Mouse (Mus musculus) intestine, embryonic 16.5 days (tissue): ENCODE measurements around the gene Unc13d. TPM values are rescaled to one million over a fixed set of nuclear protein-coding genes. Genes with fewer than 3 reads are reported as not detected.
"Not testable (repeated sequence)": the region's sequence is repeated elsewhere in the genome, so short reads cannot be mapped to it uniquely, and the experiment has no call there.

Experiments used
- ATAC-seq: fragments of 200-750 bp; cut with Nextera tagmentation; 2 replicates; pipeline ENCODE4 v1.8.0; 2017; ENCODE audit warnings: moderate TSS enrichment, moderate library complexity
- H3K27ac ChIP-seq: fragments of 300-500 bp; sonication (generic); 2 replicates; pipeline ENCODE4 v1.5.1; 2014; ENCODE audit warnings: mild to moderate bottlenecking, low read length
- H3K27me3 ChIP-seq: fragments of 300-500 bp; sonication (generic); replicated peaks from 2 replicates; pipeline ENCODE4 v1.6.1; 2014; ENCODE audit warnings: low read length, control low read depth, mixed read lengths; ENCODE audit not compliant: control insufficient read depth, insufficient read depth
- H3K36me3 ChIP-seq: fragments of 300-500 bp; sonication (generic); 2 replicates; pipeline ENCODE4 v1.6.1; 2014; ENCODE audit warnings: low read length, control low read depth; ENCODE audit not compliant: control insufficient read depth, insufficient read depth
- H3K4me1 ChIP-seq: fragments of 300-500 bp; sonication (generic); 2 replicates; pipeline ENCODE4 v1.6.1; 2014; ENCODE audit warnings: low read length, control low read depth, mixed read lengths; ENCODE audit not compliant: control insufficient read depth, insufficient read depth
- H3K4me2 ChIP-seq: fragments of 300-500 bp; sonication (generic); 2 replicates; pipeline ENCODE4 v1.6.1; 2014; ENCODE audit warnings: low read depth, low read length, control low read depth
- H3K4me3 ChIP-seq: fragments of 300-500 bp; sonication (generic); 2 replicates; pipeline ENCODE4 v1.5.1; 2014; ENCODE audit warnings: mild to moderate bottlenecking, low read length
- H3K9ac ChIP-seq: fragments of 300-500 bp; sonication (generic); 2 replicates; pipeline ENCODE4 v1.6.1; 2014; ENCODE audit warnings: low read depth, low read length
- H3K9me3 ChIP-seq: fragments of 300-500 bp; sonication (generic); 2 replicates; pipeline ENCODE4 v1.6.1; 2016; ENCODE audit warnings: low read length, control low read depth; ENCODE audit not compliant: control insufficient read depth
- WGBS: fragments of 180-500 bp; shearing (Covaris S2); extraction: QIAGEN DNeasy Blood & Tissue Kit; methylation state at CpG from one replicate; pipeline ENCODE4 v1.1.7; 2014; 5-methylcytosine and 5-hydroxymethylcytosine counted together
- polyA plus RNA-seq: library from polyadenylated mRNA; unstranded; fragments of >200 nt; fragmentation: Nextera tagmentation; extraction: Ambion mirVana; gene quantifications from 2 replicates; pipeline ENCODE4 v1.2.1, GENCODE M21; 2015

Gene Unc13d
- polyA plus RNA-seq, 1 experiment from 2014 or later, result 7.5 TPM

DNA sequence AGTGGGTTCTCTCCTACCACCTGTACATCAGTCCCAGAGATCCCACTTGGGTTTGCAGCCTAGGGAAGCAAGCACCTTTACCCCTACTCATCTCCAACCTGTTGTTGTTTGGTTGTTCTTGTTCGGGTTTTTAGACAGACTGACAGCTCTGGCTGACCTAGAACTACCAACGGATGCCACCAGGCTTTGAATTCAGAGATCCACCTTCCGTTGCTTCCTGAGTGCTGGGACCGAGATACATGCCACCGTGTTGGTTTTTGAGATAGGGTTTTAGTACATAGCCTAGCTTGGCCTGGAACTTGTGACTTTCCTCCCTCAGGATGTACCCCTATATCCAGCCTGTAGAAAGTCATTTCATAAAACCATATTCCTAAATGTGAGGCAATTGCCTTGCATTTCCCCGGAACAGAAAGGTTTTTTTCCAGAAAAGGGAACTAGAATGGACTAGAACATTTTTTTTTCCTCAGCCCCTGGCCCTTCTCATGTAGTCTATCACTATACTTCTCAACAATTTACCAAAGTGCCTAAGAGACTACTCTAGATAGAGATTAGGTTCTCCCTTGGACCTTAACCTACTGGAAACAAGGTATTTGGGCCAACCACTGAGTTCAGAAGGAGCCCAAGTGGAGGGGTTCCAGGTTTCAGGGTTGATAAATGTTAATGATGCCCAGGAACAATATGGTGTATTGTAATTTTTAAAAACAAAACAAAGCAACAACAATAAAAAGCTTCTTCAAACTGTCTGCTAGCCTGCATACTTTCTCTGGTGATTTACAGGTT lies 48.5 kb downstream of the Unc13d start:
- H3K36me3 ChIP-seq, result no peaks in the 10 kb centered on the region
- 80% methylated on average over 6 of the region's 6 CpGs for WGBS
- no peaks in the 10 kb centered on the region for H3K9me3 ChIP-seq
- peak overlapping the region; percentile 69 for H3K4me3 ChIP-seq
- H3K27ac ChIP-seq, result no peak overlapping the region; the same call in 1 of the 2 replicates
- no peaks in the 10 kb centered on the region for H3K27me3 ChIP-seq
- peaks cover 9% of the 10 kb centered on the region for H3K4me1 ChIP-seq
- ATAC-seq, result no peak
- peak overlapping the region; percentile 72 for H3K9ac ChIP-seq
- peak overlapping the region; percentile 69 for H3K4me2 ChIP-seq

DNA sequence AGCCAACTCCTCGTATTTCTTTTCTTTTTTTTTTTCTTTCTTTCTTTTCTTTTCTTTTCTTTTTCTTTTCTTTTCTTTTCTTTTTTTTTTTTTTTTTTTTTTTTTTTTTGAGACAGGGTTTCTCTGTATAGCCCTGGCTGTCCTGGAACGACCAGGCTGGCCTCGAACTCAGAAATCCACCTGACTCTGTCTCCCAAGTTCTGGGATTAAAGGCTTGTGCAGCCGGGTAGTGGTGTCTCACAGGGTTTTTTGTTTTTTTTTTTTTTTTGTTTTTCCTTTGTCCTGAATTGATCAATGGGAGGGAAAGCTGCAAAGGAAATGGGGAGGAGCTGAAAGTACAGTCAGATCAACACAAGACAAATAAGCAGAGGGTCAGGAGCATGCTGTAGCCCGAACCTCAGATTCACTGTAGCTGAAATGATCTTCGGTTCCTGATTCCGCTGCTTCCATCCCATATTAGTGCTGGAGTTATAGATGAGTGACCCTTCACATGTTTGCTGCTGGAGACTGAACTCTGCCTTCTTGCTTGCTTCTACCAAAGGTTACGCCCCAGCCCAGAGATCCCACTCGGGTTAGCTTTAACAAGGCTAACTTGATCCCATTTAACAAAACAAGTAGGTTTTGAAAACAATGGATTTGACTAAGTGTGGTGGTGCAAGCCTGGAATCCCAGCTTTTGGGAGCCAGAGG lies 49.4 kb downstream of the Unc13d start:
- 83% methylated on average over 9 of the region's 9 CpGs for WGBS

DNA sequence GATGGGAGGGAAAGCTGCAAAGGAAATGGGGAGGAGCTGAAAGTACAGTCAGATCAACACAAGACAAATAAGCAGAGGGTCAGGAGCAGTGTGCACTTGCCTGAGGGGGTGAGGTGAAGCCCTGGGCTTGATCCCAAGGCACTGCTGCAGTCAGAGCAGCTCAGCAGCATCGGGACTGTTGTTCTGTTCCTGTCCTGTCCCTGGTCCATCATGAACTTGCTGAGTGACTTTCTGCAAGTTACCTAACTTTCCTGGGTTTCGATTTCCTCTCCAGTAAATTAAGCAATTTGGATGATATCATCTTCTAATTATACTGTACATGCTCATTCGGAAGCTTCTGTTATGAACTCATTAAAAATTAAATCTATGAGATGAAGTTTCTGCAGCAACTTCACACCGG lies 50.0 kb downstream of the Unc13d start, which contains the start of gene H3f3b:
Gene H3f3b (minus strand): TSS at position 207 of the 400 bp plus-strand sequence.
- H3K27me3 ChIP-seq, result no peaks in the 10 kb centered on the region
- H3K36me3 ChIP-seq, result no peaks in the 10 kb centered on the region
- H3K9ac ChIP-seq, result no peak within 1 kb of the TSS
- WGBS, result 80% methylated on average over 4 of the region's 4 CpGs
- ATAC-seq, result no peak
- no peaks in the 10 kb centered on the region for H3K9me3 ChIP-seq
- H3K4me2 ChIP-seq, result no peak within 1 kb of the TSS
- no peak within 1 kb of the TSS for H3K27ac ChIP-seq
- no peak within 1 kb of the TSS for H3K4me3 ChIP-seq
- H3K4me1 ChIP-seq, result peaks cover 8% of the 10 kb centered on the region

More for the DNA sequence above, 49.4 kb downstream of the Unc13d start:
- Histone ChIP-seq H3K4me2 (no peak overlapping the region), H3K9me3 (no peaks in the 10 kb centered on the region), H3K4me3 (no peak overlapping the region), H3K27me3 (no peaks in the 10 kb centered on the region), H3K36me3 (no peaks in the 10 kb centered on the region), H3K27ac (no peak overlapping the region), H3K4me1 (peaks cover 9% of the 10 kb centered on the region), H3K9ac (no peak overlapping the region)
- no peak for ATAC-seq

DNA sequence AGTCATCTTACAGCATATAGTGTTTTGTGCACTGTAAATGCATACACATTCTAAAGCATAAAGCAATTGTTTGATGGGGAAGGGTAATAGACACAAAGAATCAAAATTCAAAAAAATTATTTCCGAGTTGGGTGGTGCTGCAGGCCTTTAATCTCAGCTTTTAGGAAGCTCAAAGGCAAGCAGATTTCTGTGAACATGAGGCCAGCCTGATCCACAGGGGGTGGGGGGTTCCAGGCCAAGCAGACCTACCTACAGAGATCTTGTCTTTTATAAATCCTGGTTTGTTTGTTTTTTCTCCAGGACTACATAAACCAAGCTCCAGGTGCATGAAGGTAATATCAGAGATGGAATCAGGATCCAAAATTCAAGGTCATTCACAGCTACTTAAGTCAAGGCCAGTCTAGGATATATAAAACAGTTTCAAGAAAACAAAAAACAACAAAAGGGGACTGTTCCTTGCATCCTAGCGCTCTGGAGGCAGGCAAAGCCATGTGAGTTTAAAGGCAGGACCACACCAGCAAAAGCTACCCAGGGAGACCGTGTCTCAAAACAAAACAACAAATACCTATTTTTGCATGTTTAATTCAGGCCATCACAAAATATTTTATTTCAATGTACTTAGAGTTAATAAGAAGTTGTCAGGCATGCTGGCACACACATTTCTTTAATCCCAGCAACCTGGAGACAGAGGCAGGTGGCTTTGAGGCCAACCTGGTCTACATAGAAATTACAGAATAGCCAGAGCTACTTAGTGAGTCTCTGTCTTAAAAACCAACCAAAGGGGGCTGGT lies 52.5 kb downstream of the Unc13d start:
- H3K4me3 ChIP-seq, result no peak overlapping the region
- no peak overlapping the region for H3K27ac ChIP-seq
- 91% methylated on average over 3 of the region's 3 CpGs for WGBS
- H3K4me2 ChIP-seq, result no peak overlapping the region
- H3K9ac ChIP-seq, result no peak overlapping the region
- H3K9me3 ChIP-seq, result no peaks in the 10 kb centered on the region
- H3K36me3 ChIP-seq, result no peaks in the 10 kb centered on the region
- no peaks in the 10 kb centered on the region for H3K4me1 ChIP-seq
- H3K27me3 ChIP-seq, result no peaks in the 10 kb centered on the region
- no peak for ATAC-seq

DNA sequence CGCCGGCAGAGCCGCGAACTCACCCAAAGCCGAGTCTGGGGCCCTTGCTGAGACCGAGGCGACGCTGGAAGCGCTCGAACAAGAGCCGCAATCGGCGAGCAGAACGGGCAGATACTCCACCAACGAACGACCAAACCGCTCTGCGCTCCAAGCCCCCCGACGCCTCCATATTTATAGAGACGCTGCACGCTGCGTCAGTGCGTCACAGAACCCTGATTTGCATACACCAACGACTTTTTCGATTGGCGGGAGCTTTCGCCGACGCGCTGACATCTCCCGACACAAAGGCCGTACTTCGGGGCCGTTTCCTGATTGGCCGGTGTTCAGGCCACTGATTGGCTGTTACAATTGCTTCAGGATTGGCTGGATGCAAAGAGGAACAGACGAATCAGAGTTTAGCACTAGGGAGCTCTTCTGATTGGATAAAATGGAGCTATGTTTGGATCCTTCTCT lies 53.4 kb downstream of the Unc13d start:
- peak overlapping the region; percentile 99 for H3K9ac ChIP-seq
- no peaks in the 10 kb centered on the region for H3K4me1 ChIP-seq
- H3K9me3 ChIP-seq, result no peaks in the 10 kb centered on the region
- H3K4me3 ChIP-seq, result peak overlapping the region; percentile 94
- H3K27me3 ChIP-seq, result no peaks in the 10 kb centered on the region
- H3K27ac ChIP-seq, result peak overlapping the region; percentile 100
- no peaks in the 10 kb centered on the region for H3K36me3 ChIP-seq
- under 1% methylated on average over 37 of the region's 37 CpGs for WGBS
- peak; percentile 96 for ATAC-seq
- H3K4me2 ChIP-seq, result no peak overlapping the region

DNA sequence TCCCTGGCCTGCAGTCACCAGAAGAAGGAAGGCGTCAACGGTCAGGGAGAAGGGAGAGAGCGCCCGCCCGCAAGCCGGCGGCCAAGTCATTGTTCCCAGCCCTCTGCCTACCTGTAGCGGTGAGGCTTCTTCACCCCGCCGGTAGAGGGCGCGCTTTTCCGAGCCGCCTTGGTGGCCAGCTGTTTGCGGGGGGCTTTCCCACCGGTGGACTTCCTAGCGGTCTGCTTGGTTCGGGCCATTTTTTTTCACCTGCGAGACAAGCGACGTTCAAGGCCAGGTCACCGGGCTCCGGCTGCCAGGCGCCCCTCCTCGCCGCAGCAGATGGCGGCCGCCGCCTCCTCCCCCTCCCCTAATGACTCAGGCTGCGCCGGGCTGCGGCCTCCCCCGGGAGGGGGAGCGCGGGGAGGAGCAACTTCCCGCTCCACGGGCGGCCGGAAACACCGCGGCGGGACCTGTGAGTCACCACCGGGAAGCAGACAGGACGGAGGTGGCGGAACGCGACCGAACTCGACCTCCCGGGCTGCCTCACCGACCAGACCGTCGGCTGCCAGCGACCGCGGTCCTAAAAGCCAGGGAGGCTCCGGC lies 53.9 kb downstream of the Unc13d start:
- WGBS, result under 1% methylated on average over 55 of the region's 57 CpGs

DNA sequence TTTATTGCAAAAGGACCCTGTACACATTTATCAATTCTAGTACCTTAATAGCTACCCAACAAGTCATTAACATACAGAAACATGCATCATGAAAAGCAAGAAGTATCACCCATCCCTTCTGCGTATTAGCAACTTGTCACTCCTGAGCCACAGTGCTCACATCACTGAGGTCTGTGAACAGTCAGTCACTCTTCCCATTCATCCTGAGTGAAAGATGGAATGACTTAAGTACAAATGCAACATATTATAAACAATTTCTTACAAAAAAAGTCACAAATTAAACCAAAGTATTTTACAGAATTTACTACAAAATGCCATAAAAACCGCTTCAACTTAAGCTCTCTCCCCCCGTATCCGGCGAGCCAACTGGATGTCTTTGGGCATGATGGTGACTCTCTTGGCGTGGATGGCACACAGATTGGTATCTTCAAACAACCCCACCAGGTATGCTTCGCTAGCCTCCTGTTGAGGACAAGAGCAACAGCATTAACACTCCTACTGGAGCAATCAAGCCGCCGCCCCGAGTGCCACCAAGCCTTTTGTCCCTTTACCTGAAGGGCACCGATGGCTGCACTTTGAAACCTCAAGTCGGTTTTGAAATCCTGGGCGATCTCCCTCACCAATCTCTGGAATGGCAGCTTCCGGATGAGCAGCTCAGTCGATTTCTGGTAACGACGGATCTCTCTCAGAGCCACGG lies 54.5 kb downstream of the Unc13d start:
- not testable (repeated sequence) for H3K4me1 ChIP-seq, ATAC-seq, H3K36me3 ChIP-seq, H3K9me3 ChIP-seq, H3K27me3 ChIP-seq
- Histone ChIP-seq H3K27ac (peak overlapping the region; percentile 100), H3K9ac (peak overlapping the region; percentile 99), H3K4me2 (peak overlapping the region; percentile 48), H3K4me3 (peak overlapping the region; percentile 94)
- WGBS, result 2% methylated on average over 18 of the region's 18 CpGs

More for the DNA sequence above, 53.9 kb downstream of the Unc13d start:
- Histone ChIP-seq H3K9ac (peak overlapping the region; percentile 99), H3K4me1 (no peaks in the 10 kb centered on the region), H3K36me3 (no peaks in the 10 kb centered on the region), H3K27me3 (no peaks in the 10 kb centered on the region), H3K27ac (peak overlapping the region; percentile 100), H3K4me3 (peak overlapping the region; percentile 94), H3K9me3 (no peaks in the 10 kb centered on the region), H3K4me2 (0 out of 2 replicates have a peak overlapping the region, but pooled peaks have one; percentile 48)
- ATAC-seq, result peak; percentile 82

DNA sequence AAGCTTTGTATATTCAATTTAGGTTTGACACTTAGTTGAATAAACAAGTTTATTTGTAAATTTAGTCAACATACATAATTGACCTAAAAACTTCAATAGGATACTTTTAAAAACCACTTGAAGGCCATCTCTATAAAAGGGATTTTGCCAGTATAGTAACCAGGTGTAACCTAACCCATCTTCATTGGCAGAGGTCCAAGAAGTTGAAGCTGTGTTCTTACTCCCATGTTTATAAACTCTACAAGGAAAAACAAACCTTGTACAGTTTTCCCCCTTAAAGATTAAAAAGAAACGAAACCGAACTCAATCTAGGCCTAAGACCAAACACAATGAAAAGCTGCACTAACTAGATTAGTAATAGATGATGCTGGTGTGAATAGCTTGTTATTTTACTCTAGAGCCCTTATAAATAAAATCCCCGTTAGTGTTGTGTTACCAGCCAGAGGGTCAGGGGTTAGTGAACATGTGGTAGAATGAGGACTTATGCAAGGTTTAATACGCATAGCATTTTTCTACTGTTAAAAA lies 55.4 kb downstream of the Unc13d start:
- peak overlapping the region; percentile 38 for H3K4me3 ChIP-seq
- H3K27me3 ChIP-seq, result no peaks in the 10 kb centered on the region
- H3K36me3 ChIP-seq, result no peaks in the 10 kb centered on the region
- peak overlapping the region; percentile 56 for H3K4me2 ChIP-seq
- 51% methylated on average over 4 of the region's 4 CpGs for WGBS
- H3K4me1 ChIP-seq, result no peaks in the 10 kb centered on the region
- no peak for ATAC-seq
- H3K9me3 ChIP-seq, result no peaks in the 10 kb centered on the region
- no peak overlapping the region for H3K27ac ChIP-seq
- no peak overlapping the region for H3K9ac ChIP-seq
